Mouse (Mus musculus) CH12.LX (cell line): ENCODE data around the gene Cmklr1.

Experiments used
- CTCF ChIP-seq, 2 experiments: IDR thresholded peaks in 1 of 2; conservative IDR thresholded peaks in 1 of 2; 2 replicates each; pipeline ENCODE4 v1.5.1; 2011 to 2012; ENCODE audit warnings: low read depth in 2 of 2, low read length in 2 of 2, improper control_type of control experiment in 1 of 2, inconsistent platforms in 1 of 2, mild to moderate bottlenecking in 1 of 2, moderate library complexity in 1 of 2
- ELF1 ChIP-seq: IDR thresholded peaks from 2 replicates; pipeline ENCODE4 v1.6.1; 2014; ENCODE audit warnings: low read depth, mild to moderate bottlenecking, inconsistent platforms, low read length, improper control_type of control experiment
- EP300 ChIP-seq: IDR thresholded peaks from 2 replicates; pipeline ENCODE4 v1.6.1; 2011; ENCODE audit warnings: low read length, improper control_type of control experiment
- GABPA ChIP-seq: IDR thresholded peaks from 2 replicates; pipeline ENCODE4 v1.6.1; 2012; ENCODE audit warnings: low read depth, low read length, improper control_type of control experiment, inconsistent platforms; ENCODE audit not compliant: insufficient replicate concordance
- HCFC1 ChIP-seq: IDR thresholded peaks from 2 replicates; pipeline ENCODE4 v1.6.1; 2012; ENCODE audit warnings: low read depth, mild to moderate bottlenecking, inconsistent platforms, low read length, improper control_type of control experiment
- MXI1 ChIP-seq: IDR thresholded peaks from 2 replicates; pipeline ENCODE4 v1.6.1; 2011; ENCODE audit warnings: mild to moderate bottlenecking, low read depth, low read length, improper control_type of control experiment
- POLR2A ChIP-seq: IDR thresholded peaks from 2 replicates; pipeline ENCODE4 v1.6.1; 2011; ENCODE audit warnings: low read depth, mild to moderate bottlenecking, improper control_type of control experiment, low read length
- ZC3H11A ChIP-seq: IDR thresholded peaks from 2 replicates; pipeline ENCODE4 v1.6.1; 2012; ENCODE audit warnings: low read depth, mild to moderate bottlenecking, inconsistent platforms, low read length, improper control_type of control experiment
- ZMIZ1 ChIP-seq: IDR thresholded peaks from 2 replicates; pipeline ENCODE4 v1.6.1; 2012; ENCODE audit warnings: low read depth, mild to moderate bottlenecking, inconsistent platforms, low read length, improper control_type of control experiment

DNA sequence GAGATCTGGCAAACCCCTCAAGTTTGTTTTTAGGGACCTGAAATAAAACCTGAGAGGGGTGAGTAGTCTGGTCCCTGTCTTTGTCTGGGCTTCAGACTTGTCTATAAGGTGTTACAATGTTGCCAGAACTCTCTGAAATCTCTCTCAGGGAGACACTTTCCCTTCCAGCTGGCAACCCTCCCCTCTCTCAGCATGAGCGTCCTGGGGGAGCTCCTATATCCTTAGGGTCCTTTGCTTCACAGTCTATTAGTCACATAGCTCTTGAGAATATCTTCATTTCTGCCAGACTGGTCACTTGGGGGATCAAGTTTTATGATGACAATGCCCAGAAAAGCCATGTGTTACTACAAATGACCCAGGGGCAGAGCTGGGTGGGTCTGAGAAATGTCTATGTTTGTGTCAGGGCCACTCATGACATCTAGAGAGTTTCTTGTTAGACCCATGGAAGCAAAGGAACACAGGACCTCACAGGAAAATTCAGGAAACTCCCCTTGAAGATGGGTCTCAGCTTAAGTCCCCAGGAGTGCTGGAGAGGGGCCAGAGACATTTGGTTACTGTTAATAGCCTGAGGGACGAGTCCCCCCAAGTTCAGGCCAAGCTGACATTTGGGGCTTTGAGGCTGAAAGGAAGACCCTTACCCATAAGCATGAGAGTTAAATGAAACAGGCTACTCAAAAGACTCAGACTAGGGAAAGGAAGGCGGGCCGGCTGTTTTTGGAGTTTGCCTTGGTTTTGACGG, 66.6 kb downstream of the Cmklr1 start:
- no peak for TF ChIP-seq CTCF (conservative IDR thresholded peaks at IDR 0.05 in 1 of 2, IDR thresholded peaks at IDR 0.05 in 1 of 2; ENCODE audit: low read depth in 2 of 2, low read length in 2 of 2)
- no peak for TF ChIP-seq POLR2A
- TF ChIP-seq GABPA, result no peak
- TF ChIP-seq ELF1, result no peak
- TF ChIP-seq EP300, result no peak
- no peak for TF ChIP-seq ZMIZ1
- TF ChIP-seq HCFC1, result no peak
- no peak for TF ChIP-seq ZC3H11A
- TF ChIP-seq MXI1, result no peak
